Mouse (Mus musculus): ENCODE measurements around the gene Atf6.

- TF ChIP-seq CTCF (IDR thresholded peaks at IDR 0.05 in 2 of 3, conservative IDR thresholded peaks at IDR 0.05 in 1 of 3; ENCODE audit: control insufficient read depth in 1 of 3, insufficient read depth in 1 of 3, low read depth in 2 of 3, low read length in 3 of 3, poor library complexity in 1 of 3, severe bottlenecking in 1 of 3): no peak
- TF ChIP-seq NRF1 (IDR thresholded peaks at IDR 0.05; ENCODE audit: insufficient read depth, low read depth, low read length, poor library complexity, severe bottlenecking): no peak
- TF ChIP-seq ZKSCAN1 (IDR thresholded peaks at IDR 0.05; ENCODE audit: low read depth, low read length): no peak
- TF ChIP-seq MEF2A (IDR thresholded peaks at IDR 0.05; ENCODE audit: extremely low read depth, insufficient replicate concordance, low read depth, low read length, poor library complexity, severe bottlenecking): no peak
Observed at GRCm38 (mm10) chr1:170907456-170908191, 40.1 kb upstream of the Atf6 start.

All from MEL (cell line).